Mouse (Mus musculus): ENCODE results near the gene Hcrtr2.

Gene Hcrtr2

GRCm38 (mm10) chr9:76234899-76235298 lies 88.8 kb downstream of the Hcrtr2 start:
- peak; percentile 4 for DNase-seq

GRCm38 (mm10) chr9:76230400-76230799 lies 93.3 kb downstream of the Hcrtr2 start:
- DNase-seq = peak; percentile 17

- DNase-seq = no peak
Observed at GRCm38 (mm10) chr9:76217178-76217975, 106.3 kb downstream of the Hcrtr2 start.

- DNase-seq = no peak
Observed at GRCm38 (mm10) chr9:76214678-76215077, 109.0 kb downstream of the Hcrtr2 start.

GRCm38 (mm10) chr9:76213557-76213956 lies 110.1 kb downstream of the Hcrtr2 start, which contains the start of gene Gfral:
Gene Gfral (minus strand): TSS chr9:76213657.
- no peak for DNase-seq

- DNase-seq = no peak
Observed at GRCm38 (mm10) chr9:76196917-76197316, 126.7 kb downstream of the Hcrtr2 start.

- no peak for DNase-seq
Observed at GRCm38 (mm10) chr9:76179221-76179620, 144.4 kb downstream of the Hcrtr2 start.

Measured in liver (tissue).